Mouse (Mus musculus): ENCODE measurements around the gene Cdk10.
"Not testable (repeated sequence)": the region's sequence is repeated elsewhere in the genome, so short reads cannot be mapped to it uniquely, and the experiment has no call there.

The Cdk10 gene

GRCm38 (mm10) chr8:123224278-123225266 lies at the start of gene Cdk10:
TSS of gene Cdk10 (plus strand) at chr8:123224842.
- DNase-seq = peak; percentile 96

GRCm38 (mm10) chr8:123181391-123181790 lies 43.3 kb upstream of the Cdk10 start:
- DNase-seq = peak; percentile 75

GRCm38 (mm10) chr8:123185566-123186409 lies 38.9 kb upstream of the Cdk10 start, which contains the start of gene Dpep1:
TSS of gene Dpep1 (plus strand) at chr8:123186242.
- DNase-seq = peak; percentile 58

- no peak for DNase-seq
These were observed 36.6 kb upstream of the Cdk10 start for GRCm38 (mm10) chr8:123188006-123188405.

- DNase-seq = no peak
These were observed 35.8 kb upstream of the Cdk10 start for GRCm38 (mm10) chr8:123188841-123189240.

- peak; percentile 85 for DNase-seq
These were observed 34.0 kb upstream of the Cdk10 start for GRCm38 (mm10) chr8:123190678-123191077.

- no peak for DNase-seq
These were observed 32.7 kb upstream of the Cdk10 start for GRCm38 (mm10) chr8:123191908-123192307.

- DNase-seq = no peak
These were observed 30.9 kb upstream of the Cdk10 start for GRCm38 (mm10) chr8:123193771-123194170.

- not testable (repeated sequence) for DNase-seq
These were observed 27.6 kb upstream of the Cdk10 start for GRCm38 (mm10) chr8:123197016-123197415.

- DNase-seq = no peak
These were observed 24.8 kb upstream of the Cdk10 start for GRCm38 (mm10) chr8:123199864-123200263.

- peak; percentile 77 for DNase-seq
These were observed 22.4 kb upstream of the Cdk10 start for GRCm38 (mm10) chr8:123202288-123202687.

GRCm38 (mm10) chr8:123203571-123203970 lies 21.1 kb upstream of the Cdk10 start:
- DNase-seq = no peak

GRCm38 (mm10) chr8:123211876-123212275 lies 12.8 kb upstream of the Cdk10 start:
- DNase-seq = no peak

GRCm38 (mm10) chr8:123212321-123213117 lies 12.1 kb upstream of the Cdk10 start, which contains the start of the genes Chmp1a and Spata33:
TSS of gene Chmp1a (minus strand) at chr8:123212763.
TSS of gene Spata33 (plus strand) at chr8:123212832.
- DNase-seq = peak; percentile 94

- DNase-seq = no peak
These were observed 11.4 kb upstream of the Cdk10 start for GRCm38 (mm10) chr8:123213118-123213772.

- DNase-seq = no peak
These were observed 9.2 kb upstream of the Cdk10 start for GRCm38 (mm10) chr8:123215430-123215829.

GRCm38 (mm10) chr8:123220917-123221316 lies 3.7 kb upstream of the Cdk10 start:
- DNase-seq = no peak

GRCm38 (mm10) chr8:123228416-123228815 lies 3.8 kb downstream of the Cdk10 start:
- no peak for DNase-seq

- DNase-seq = not testable (repeated sequence)
These were observed 5.7 kb downstream of the Cdk10 start for GRCm38 (mm10) chr8:123230326-123230725.

GRCm38 (mm10) chr8:123231742-123232141 lies 7.1 kb downstream of the Cdk10 start:
- no peak for DNase-seq

- DNase-seq = no peak
These were observed 7.9 kb downstream of the Cdk10 start for GRCm38 (mm10) chr8:123232553-123232952.

GRCm38 (mm10) chr8:123233300-123233699 lies 8.7 kb downstream of the Cdk10 start:
- no peak for DNase-seq

Data from kidney, adult 18-20 months (tissue).